Mouse (Mus musculus): ENCODE results near the gene Cd68. TPM values are rescaled to one million over a fixed set of nuclear protein-coding genes. Genes with fewer than 3 reads are reported as not detected.
A peak's percentile ranks its signal among the peaks of the same experiment; 100 is the strongest.

Cd68 gene
- total and polyA plus RNA-seq, 3 experiments: 2.3 to 6.1 TPM; not detected in 1

DNA sequence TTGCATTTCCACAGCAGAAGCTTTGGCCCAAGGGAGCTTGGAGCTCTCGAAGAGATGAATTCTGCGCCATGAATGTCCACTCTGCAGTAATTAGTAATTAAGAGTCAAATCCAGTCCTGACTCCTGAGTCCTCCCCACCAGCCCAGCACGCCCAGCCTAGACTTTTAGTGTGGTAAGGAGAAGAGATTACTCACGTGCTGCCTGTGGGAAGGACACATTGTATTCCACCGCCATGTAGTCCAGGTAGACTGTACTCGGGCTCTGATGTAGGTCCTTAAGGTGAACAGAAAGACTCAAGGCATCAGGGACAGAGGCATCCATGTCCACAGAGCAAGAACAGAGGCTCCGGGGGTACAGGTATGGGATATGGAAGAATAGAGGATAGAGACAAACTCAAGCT lies 1.1 kb downstream of the Cd68 start:
- Histone ChIP-seq H3K4me3 (ENCODE audit: low read depth, low read length) (no peak overlapping the region), H3K4me1 (ENCODE audit: insufficient read depth, low read depth, low read length) (peaks cover 73% of the 10 kb centered on the region), H3K27me3 (ENCODE audit: insufficient read depth, low read length) (no peaks in the 10 kb centered on the region), H3K9me3 (replicated peaks) (no peaks in the 10 kb centered on the region), H3K36me3 (replicated peaks) (peaks cover 71% of the 10 kb centered on the region)
- no peak for DNase-seq (ENCODE audit: low spot score)
- TF ChIP-seq TAL1 (conservative IDR thresholded peaks at IDR 0.05; ENCODE audit: low read depth, low read length): no peak
- no peak for TF ChIP-seq CTCF (IDR thresholded peaks at IDR 0.05; ENCODE audit: low read depth, low read length)
- TF ChIP-seq GATA2 (IDR thresholded peaks at IDR 0.05; ENCODE audit: borderline replicate concordance, low read depth, low read length): no peak
- no peak for TF ChIP-seq POLR2AphosphoS5 (IDR thresholded peaks at IDR 0.05; ENCODE audit: insufficient replicate concordance, low read depth, low read length)
- no peak for TF ChIP-seq GATA1 (IDR thresholded peaks at IDR 0.05; ENCODE audit: borderline replicate concordance, low read length)
- ATAC-seq (ENCODE audit: extremely low read depth, insufficient number of reproducible peaks, low FRiP score, poor library complexity, severe bottlenecking): no peak

DNA sequence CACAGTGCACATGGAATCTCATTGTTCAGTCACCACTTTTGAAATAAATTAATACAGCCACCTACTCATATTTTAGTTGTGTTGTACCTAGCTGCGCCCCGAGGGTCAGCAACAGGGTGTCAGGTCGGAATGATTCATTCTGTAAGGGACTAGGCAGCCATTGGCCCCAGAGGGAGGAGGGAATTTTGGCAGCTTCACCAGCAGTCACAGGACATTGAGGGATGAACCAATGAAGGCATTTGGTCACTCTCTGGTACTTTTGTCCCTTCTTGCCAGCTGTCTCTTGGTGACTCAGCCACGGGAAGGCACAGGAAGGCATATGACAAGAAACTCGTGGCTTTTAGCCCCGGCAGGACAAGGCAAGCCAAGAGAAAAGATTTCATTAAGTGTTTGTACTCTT lies 2.2 kb downstream of the Cd68 start:
- Histone ChIP-seq H3K4me3 (ENCODE audit: low read depth, low read length) (peak overlapping the region; percentile 38; the same call in 1 of the 2 replicates), H3K9me3 (replicated peaks) (no peaks in the 10 kb centered on the region), H3K36me3 (replicated peaks) (peaks cover 68% of the 10 kb centered on the region), H3K4me1 (ENCODE audit: insufficient read depth, low read depth, low read length) (peaks cover 68% of the 10 kb centered on the region), H3K27me3 (ENCODE audit: insufficient read depth, low read length) (no peaks in the 10 kb centered on the region)
- no peak for TF ChIP-seq POLR2AphosphoS5 (IDR thresholded peaks at IDR 0.05; ENCODE audit: insufficient replicate concordance, low read depth, low read length)
- TF ChIP-seq GATA1 (IDR thresholded peaks at IDR 0.05; ENCODE audit: borderline replicate concordance, low read length): no peak
- TF ChIP-seq TAL1 (conservative IDR thresholded peaks at IDR 0.05; ENCODE audit: low read depth, low read length): no peak
- no peak for TF ChIP-seq GATA2 (IDR thresholded peaks at IDR 0.05; ENCODE audit: borderline replicate concordance, low read depth, low read length)
- TF ChIP-seq CTCF (IDR thresholded peaks at IDR 0.05; ENCODE audit: low read depth, low read length): no peak
- ATAC-seq (ENCODE audit: extremely low read depth, insufficient number of reproducible peaks, low FRiP score, poor library complexity, severe bottlenecking) (no peak), DNase-seq (ENCODE audit: low spot score) (no peak)

- TF ChIP-seq GATA1 (IDR thresholded peaks at IDR 0.05; ENCODE audit: borderline replicate concordance, low read length) (no peak), TAL1 (conservative IDR thresholded peaks at IDR 0.05; ENCODE audit: low read depth, low read length) (no peak), CTCF (IDR thresholded peaks at IDR 0.05; ENCODE audit: low read depth, low read length) (no peak), GATA2 (IDR thresholded peaks at IDR 0.05; ENCODE audit: borderline replicate concordance, low read depth, low read length) (no peak), POLR2AphosphoS5 (IDR thresholded peaks at IDR 0.05; ENCODE audit: insufficient replicate concordance, low read depth, low read length) (no peak; the same call in 1 of the 2 replicates)
- no peak for ATAC-seq (ENCODE audit: extremely low read depth, insufficient number of reproducible peaks, low FRiP score, poor library complexity, severe bottlenecking)
- Histone ChIP-seq H3K4me1 (ENCODE audit: insufficient read depth, low read depth, low read length) (peaks cover 63% of the 10 kb centered on the region), H3K27me3 (ENCODE audit: insufficient read depth, low read length) (no peaks in the 10 kb centered on the region), H3K36me3 (replicated peaks) (peaks cover 68% of the 10 kb centered on the region), H3K4me3 (ENCODE audit: low read depth, low read length) (peak overlapping the region; percentile 73), H3K9me3 (replicated peaks) (no peaks in the 10 kb centered on the region)
- DNase-seq (ENCODE audit: low spot score): no peak
These were observed 2.8 kb downstream of the Cd68 start for GRCm38 (mm10) chr11:69662967-69663671.

DNA sequence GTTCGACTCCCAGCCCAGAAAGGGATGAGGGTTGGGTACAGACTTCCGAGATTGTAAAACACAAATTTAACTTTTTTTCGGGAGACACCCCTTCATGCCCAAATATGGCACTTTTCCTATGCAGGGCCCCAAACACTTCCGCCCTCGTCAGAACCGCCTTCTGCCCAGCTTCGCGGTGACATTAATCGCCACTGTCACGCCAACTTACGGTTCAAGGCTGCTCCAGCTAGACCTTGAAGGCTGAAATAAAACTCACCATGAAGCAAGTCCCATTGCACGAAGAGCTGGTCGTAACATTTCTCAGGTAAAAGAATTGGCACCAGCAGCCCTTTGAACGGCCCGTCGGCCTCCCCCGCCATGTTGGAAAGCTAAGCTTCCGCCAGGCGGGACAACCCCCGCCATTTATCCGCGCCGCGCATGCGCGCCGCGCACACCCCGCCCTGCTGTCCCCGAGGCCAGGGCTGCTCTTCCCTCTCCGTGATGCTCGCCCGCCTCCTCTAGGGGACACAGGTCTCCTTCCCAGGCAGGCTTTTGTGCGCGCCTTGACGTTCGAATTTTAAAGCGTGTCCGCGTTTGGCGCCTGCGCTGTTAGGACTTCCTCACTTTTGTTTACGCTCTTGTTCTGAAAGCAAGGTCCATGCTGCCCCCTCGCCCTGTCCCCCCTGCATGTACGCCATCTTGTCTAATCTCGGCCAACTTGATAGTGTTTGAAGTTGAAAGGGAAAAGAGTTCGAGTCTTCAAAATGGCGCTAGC lies 3.6 kb downstream of the Cd68 start, which contains the start of gene Mpdu1:
Gene Mpdu1 (minus strand): TSS at position 430 of the 754 bp plus-strand sequence.
- Histone ChIP-seq H3K4me3 (ENCODE audit: low read depth, low read length) (peak within 1 kb of the TSS; percentile 73), H3K4me1 (ENCODE audit: insufficient read depth, low read depth, low read length) (peaks cover 61% of the 10 kb centered on the region), H3K36me3 (replicated peaks) (peaks cover 68% of the 10 kb centered on the region), H3K27me3 (ENCODE audit: insufficient read depth, low read length) (no peaks in the 10 kb centered on the region), H3K9me3 (replicated peaks) (no peaks in the 10 kb centered on the region)
- DNase-seq (ENCODE audit: low spot score) (peak; percentile 90), ATAC-seq (ENCODE audit: extremely low read depth, insufficient number of reproducible peaks, low FRiP score, poor library complexity, severe bottlenecking) (peak; percentile 78)
- no peak for TF ChIP-seq TAL1 (conservative IDR thresholded peaks at IDR 0.05; ENCODE audit: low read depth, low read length)
- TF ChIP-seq GATA2 (IDR thresholded peaks at IDR 0.05; ENCODE audit: borderline replicate concordance, low read depth, low read length): no peak
- no peak for TF ChIP-seq GATA1 (IDR thresholded peaks at IDR 0.05; ENCODE audit: borderline replicate concordance, low read length)
- no peak for TF ChIP-seq CTCF (IDR thresholded peaks at IDR 0.05; ENCODE audit: low read depth, low read length)
- no peak; the same call in 1 of the 2 replicates for TF ChIP-seq POLR2AphosphoS5 (IDR thresholded peaks at IDR 0.05; ENCODE audit: insufficient replicate concordance, low read depth, low read length)

DNA sequence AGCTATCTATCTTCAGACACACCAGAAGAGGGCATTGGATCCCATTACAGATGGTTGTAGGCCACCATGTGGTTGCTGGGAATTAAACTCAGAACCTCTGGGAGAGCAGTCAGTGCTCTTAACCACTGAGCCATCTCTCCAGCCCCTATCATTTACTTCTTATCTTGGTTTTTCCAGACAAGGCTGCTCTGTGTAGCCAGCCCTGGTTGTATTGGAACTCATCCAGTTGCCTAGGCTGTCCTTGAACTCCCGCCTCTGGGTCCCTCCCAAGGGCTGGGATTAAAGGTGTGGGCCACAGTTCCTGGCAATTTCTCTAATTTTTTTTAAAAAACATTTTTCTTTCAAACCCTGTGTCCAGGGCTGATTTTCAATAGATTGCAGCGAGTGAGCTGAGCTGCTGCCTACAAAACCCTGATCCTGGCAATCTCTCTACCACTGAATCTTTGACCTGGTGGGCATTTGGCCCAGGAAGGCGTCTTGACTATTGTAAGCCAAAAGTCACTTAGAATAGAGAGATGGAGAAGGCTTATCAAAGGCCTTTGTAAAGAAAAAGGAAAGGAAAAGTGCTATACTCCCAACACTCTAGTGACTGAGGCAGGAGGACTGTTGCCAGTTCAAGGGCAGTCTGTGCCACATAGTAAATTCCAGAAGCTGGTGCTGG lies 4.6 kb downstream of the Cd68 start:
- Histone ChIP-seq H3K27me3 (ENCODE audit: insufficient read depth, low read length) (no peaks in the 10 kb centered on the region), H3K4me1 (ENCODE audit: insufficient read depth, low read depth, low read length) (peaks cover 68% of the 10 kb centered on the region), H3K9me3 (replicated peaks) (no peaks in the 10 kb centered on the region), H3K4me3 (ENCODE audit: low read depth, low read length) (peak overlapping the region; percentile 73), H3K36me3 (replicated peaks) (peaks cover 73% of the 10 kb centered on the region)
- TF ChIP-seq POLR2AphosphoS5 (IDR thresholded peaks at IDR 0.05; ENCODE audit: insufficient replicate concordance, low read depth, low read length): no peak
- TF ChIP-seq TAL1 (conservative IDR thresholded peaks at IDR 0.05; ENCODE audit: low read depth, low read length): no peak
- TF ChIP-seq CTCF (IDR thresholded peaks at IDR 0.05; ENCODE audit: low read depth, low read length): no peak
- no peak for TF ChIP-seq GATA2 (IDR thresholded peaks at IDR 0.05; ENCODE audit: borderline replicate concordance, low read depth, low read length)
- TF ChIP-seq GATA1 (IDR thresholded peaks at IDR 0.05; ENCODE audit: borderline replicate concordance, low read length): no peak
- no peak for DNase-seq (ENCODE audit: low spot score)
- ATAC-seq (ENCODE audit: extremely low read depth, insufficient number of reproducible peaks, low FRiP score, poor library complexity, severe bottlenecking): no peak

Data from G1E (cell line).